Mouse (Mus musculus) layer of hippocampus, postnatal 25 days (tissue): ENCODE results near the gene Rpl6. TPM values are rescaled to one million over a fixed set of nuclear protein-coding genes. Genes with fewer than 3 reads are reported as not detected.

ENCODE experiments used
- DNase-seq, 2 experiments: peaks; one replicate each; pipeline ENCODE4 v3.0.0; 2022; ENCODE audit warnings: mixed read lengths in 2 of 2, low spot score in 1 of 2; ENCODE audit errors: extremely low spot score in 1 of 2
- total RNA-seq, 2 experiments: library from RNA; stranded (reverse); gene quantifications; 2 replicates each; pipeline ENCODE4 v1.2.3; 2021

Gene Rpl6
- total RNA-seq, 2 experiments from 2014 or later = 433 to 489 TPM

DNA sequence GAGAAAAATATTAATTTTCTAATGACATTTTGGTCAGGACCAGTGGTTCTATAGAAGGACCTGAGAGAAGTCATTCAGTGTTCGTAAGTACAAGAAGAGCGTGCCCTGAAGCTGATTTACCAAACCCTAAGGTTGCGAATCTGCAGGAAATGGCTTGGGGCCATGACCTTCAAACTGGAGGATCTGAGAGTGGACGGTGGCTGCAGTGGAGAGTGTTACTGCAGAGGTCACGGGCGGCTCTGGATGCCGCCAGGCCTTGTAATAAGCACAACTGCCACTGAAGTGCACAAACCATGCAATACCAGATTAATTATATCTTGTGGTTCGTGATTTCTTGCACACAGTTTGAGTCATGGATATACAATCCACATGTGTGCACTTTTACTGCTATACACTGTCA, 47.5 kb downstream of the Rpl6 start:
- DNase-seq = no peak

GRCm38 (mm10) chr5:121253816-121254497, 49.7 kb downstream of the Rpl6 start:
- no peak for DNase-seq

- DNase-seq = no peak
Observed at GRCm38 (mm10) chr5:121254977-121255376, 50.7 kb downstream of the Rpl6 start.

Other genes with a start within 250 kb of the Rpl6 start
- 100 to 1,000 TPM; 203 to 233 TPM for gene Rph3a, start 194.4 kb upstream of the Rpl6 start, total RNA-seq
- 10 to 100 TPM; 88.7 to 98.6 TPM for gene Ptpn11, start 13.1 kb upstream of the Rpl6 start, total RNA-seq
- gene Hectd4, start 15.7 kb downstream of the Rpl6 start, total RNA-seq = 100 to 1,000 TPM; 159 to 190 TPM
- 10 to 100 TPM; 66.3 to 78.9 TPM for gene Trafd1, start 181.2 kb downstream of the Rpl6 start, total RNA-seq
- 10 to 100 TPM; 39.4 to 41.2 TPM for gene Naa25, start 193.5 kb downstream of the Rpl6 start, total RNA-seq
- gene Tmem116, start 247.4 kb downstream of the Rpl6 start, total RNA-seq = 1 to 10 TPM; 6.6 to 9.3 TPM
- gene Erp29, start 248.0 kb downstream of the Rpl6 start, total RNA-seq = 100 to 1,000 TPM; 131 to 154 TPM